Mouse (Mus musculus): Measurements from ENCODE around the gene Dnaja4. TPM values are rescaled to one million over a fixed set of nuclear protein-coding genes. Genes with fewer than 3 reads are reported as not detected.

Gene Dnaja4
- polyA plus RNA-seq, 1 experiment from 2014 or later: 7.0 TPM

DNA sequence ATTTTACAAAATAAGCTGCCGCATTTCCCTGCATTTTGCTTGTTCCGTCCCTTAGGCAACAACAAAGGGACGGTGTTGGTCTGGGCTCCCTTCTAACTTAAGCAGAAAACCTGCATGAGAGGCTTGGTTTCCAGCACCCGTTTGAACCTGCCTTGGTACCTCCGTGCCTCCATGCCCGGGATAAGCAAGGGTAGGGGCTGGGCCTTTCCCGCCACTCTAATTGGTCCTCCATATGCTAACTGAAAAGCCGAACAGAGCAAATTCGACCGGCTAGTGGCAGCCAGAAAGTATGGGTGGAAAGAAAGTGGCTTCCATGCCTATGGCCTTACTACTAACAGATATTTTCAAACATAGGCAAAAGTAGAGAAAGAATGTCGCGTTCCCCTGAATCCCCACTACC, 65.4 kb downstream of the Dnaja4 start:
- Histone ChIP-seq H3K27me3 (ENCODE audit: control insufficient read depth, insufficient read depth, low read depth, low read length) (peaks cover 42% of the 10 kb centered on the region), H3K4me3 (ENCODE audit: low read length) (peak overlapping the region; percentile 43; the same call in 1 of the 2 replicates)

DNA sequence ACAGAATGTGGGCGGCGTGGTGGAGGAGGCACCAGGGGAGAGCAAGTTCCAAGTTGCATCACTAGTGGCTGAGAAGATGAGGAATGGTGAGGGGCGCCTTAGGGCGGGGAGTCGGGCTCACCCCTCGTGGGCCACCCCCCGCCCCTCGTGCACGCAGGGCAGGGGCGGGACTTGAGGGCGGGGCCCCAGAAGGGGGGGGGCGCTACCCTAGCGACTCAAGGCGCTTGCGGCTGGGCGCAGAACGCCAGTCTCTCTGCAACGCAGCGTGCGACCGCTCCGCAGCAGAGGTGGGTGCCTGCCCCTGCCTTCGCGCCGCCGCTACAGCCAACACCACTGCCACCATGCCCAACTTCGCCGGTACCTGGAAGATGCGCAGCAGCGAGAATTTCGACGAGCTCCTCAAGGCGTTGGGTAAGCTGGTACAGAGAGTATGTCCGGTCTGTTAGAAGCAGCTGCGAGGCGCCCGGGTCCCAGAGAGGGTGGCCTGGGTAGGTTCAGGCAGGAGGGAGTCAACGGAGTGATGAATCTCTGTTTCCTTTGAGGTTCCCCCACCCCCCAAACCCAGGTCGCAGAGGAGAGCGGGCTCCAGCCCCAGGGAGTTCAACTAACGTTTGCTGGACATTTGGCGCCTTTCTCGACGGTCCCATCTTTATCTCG, 66.0 kb downstream of the Dnaja4 start, which contains the start of gene Crabp1:
Gene Crabp1, plus strand, starts transcription at position 188 of the 657 bp plus-strand sequence.
- peaks cover 42% of the 10 kb centered on the region for H3K27me3 ChIP-seq (ENCODE audit: control insufficient read depth, insufficient read depth, low read depth, low read length)
- no peaks in the 10 kb centered on the region for H3K36me3 ChIP-seq (ENCODE audit: control insufficient read depth, insufficient read depth, low read length)
- peak within 1 kb of the TSS; percentile 66 for H3K4me2 ChIP-seq (ENCODE audit: low read depth, low read length)
- H3K9me3 ChIP-seq (ENCODE audit: control insufficient read depth, low read length): no peaks in the 10 kb centered on the region
- no peak within 1 kb of the TSS for H3K27ac ChIP-seq (ENCODE audit: low read length)
- H3K4me3 ChIP-seq (ENCODE audit: low read length): peak within 1 kb of the TSS; percentile 43
- peaks cover 15% of the 10 kb centered on the region for H3K4me1 ChIP-seq (replicated peaks; ENCODE audit: control insufficient read depth, insufficient read depth, low read length)
- ATAC-seq (ENCODE audit: low read depth): peak; percentile 56
- peak within 1 kb of the TSS; percentile 40 for H3K9ac ChIP-seq (ENCODE audit: low read length)
- 1% methylated on average over 40 of the region's 45 CpGs for WGBS

More for the DNA sequence above, 65.4 kb downstream of the Dnaja4 start:
- WGBS: 26% methylated on average over 12 of the region's 12 CpGs
- Histone ChIP-seq H3K9me3 (ENCODE audit: control insufficient read depth, low read length) (no peaks in the 10 kb centered on the region), H3K4me2 (ENCODE audit: low read depth, low read length) (peak overlapping the region; percentile 66), H3K36me3 (ENCODE audit: control insufficient read depth, insufficient read depth, low read length) (no peaks in the 10 kb centered on the region), H3K4me1 (replicated peaks; ENCODE audit: control insufficient read depth, insufficient read depth, low read length) (peaks cover 17% of the 10 kb centered on the region), H3K27ac (ENCODE audit: low read length) (no peak overlapping the region), H3K9ac (ENCODE audit: low read length) (no peak overlapping the region)
- no peak for ATAC-seq (ENCODE audit: low read depth)

DNA sequence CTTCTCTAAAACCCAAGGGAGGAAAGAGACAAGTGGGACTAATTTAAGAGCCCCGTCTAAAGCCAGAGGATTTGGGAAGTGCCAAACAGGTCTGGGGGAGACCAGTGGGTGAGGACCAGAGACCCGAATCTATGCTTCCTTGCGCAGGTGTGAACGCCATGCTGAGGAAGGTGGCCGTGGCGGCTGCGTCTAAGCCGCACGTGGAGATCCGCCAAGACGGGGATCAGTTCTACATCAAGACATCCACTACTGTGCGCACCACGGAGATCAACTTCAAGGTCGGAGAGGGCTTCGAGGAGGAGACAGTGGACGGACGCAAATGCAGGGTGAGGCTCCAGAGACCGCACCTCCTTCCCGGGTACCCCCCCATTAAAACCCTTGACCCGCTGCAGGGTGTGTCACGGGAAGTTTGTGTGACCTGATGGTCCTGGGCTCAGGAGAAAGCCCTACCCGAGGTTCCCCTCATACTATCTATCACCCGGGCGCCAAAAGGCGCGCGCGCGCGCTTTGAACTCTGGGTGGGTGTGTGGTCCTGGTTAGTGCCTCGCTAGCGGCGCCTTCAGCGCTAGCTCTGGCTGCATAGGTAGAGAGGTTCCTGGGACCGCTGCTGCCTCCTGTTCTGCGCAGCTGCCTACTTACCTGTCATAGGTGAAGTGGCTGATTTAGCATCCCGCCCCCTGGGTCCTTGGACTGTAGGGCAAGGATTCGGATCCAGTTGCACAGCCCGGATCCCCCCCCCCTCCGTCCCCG, 66.8 kb downstream of the Dnaja4 start:
- H3K9ac ChIP-seq (ENCODE audit: low read length): no peak overlapping the region
- H3K27me3 ChIP-seq (ENCODE audit: control insufficient read depth, insufficient read depth, low read depth, low read length): peaks cover 42% of the 10 kb centered on the region
- no peak; the same call in 1 of the 2 replicates for ATAC-seq (ENCODE audit: low read depth)
- H3K36me3 ChIP-seq (ENCODE audit: control insufficient read depth, insufficient read depth, low read length): no peaks in the 10 kb centered on the region
- no peak overlapping the region for H3K27ac ChIP-seq (ENCODE audit: low read length)
- peak overlapping the region; percentile 66 for H3K4me2 ChIP-seq (ENCODE audit: low read depth, low read length)
- H3K4me1 ChIP-seq (replicated peaks; ENCODE audit: control insufficient read depth, insufficient read depth, low read length): peaks cover 13% of the 10 kb centered on the region
- H3K9me3 ChIP-seq (ENCODE audit: control insufficient read depth, low read length): no peaks in the 10 kb centered on the region
- H3K4me3 ChIP-seq (ENCODE audit: low read length): peak overlapping the region; percentile 43
- WGBS: under 1% methylated on average over 41 of the region's 41 CpGs

Small RNAs within 50 kb of the gene (microRNA-seq; reads per million reads assigned to microRNA genes)
- gene Mir5710: not detected

Other genes starting within 250 kb of the Dnaja4 start
- 2.2 and 3.1 TPM in 2 replicates for gene Dmxl2, start 197.2 kb upstream of the Dnaja4 start, polyA plus RNA-seq (2015; fragmentation: Nextera tagmentation; extraction: Ambion mirVana)
- not detected in 2 replicates for gene Sh2d7, start 159.9 kb upstream of the Dnaja4 start, polyA plus RNA-seq (2015; fragmentation: Nextera tagmentation; extraction: Ambion mirVana)
- gene Cib2, start 138.7 kb upstream of the Dnaja4 start, polyA plus RNA-seq (2015; fragmentation: Nextera tagmentation; extraction: Ambion mirVana): 9.7 and 10.2 TPM in 2 replicates
- gene Idh3a, start 112.5 kb upstream of the Dnaja4 start, polyA plus RNA-seq (2015; fragmentation: Nextera tagmentation; extraction: Ambion mirVana): 96.5 and 100 TPM in 2 replicates
- gene Acsbg1, start 37.0 kb upstream of the Dnaja4 start, polyA plus RNA-seq (2015; fragmentation: Nextera tagmentation; extraction: Ambion mirVana): 0.43 and 0.67 TPM in 2 replicates
- 139 and 146 TPM in 2 replicates for gene Wdr61, start 35.6 kb downstream of the Dnaja4 start, polyA plus RNA-seq (2015; fragmentation: Nextera tagmentation; extraction: Ambion mirVana)
- gene Crabp1, start 65.9 kb downstream of the Dnaja4 start, polyA plus RNA-seq (2015; fragmentation: Nextera tagmentation; extraction: Ambion mirVana): 14.9 and 15.4 TPM in 2 replicates
- gene Ireb2, start 164.9 kb downstream of the Dnaja4 start, polyA plus RNA-seq (2015; fragmentation: Nextera tagmentation; extraction: Ambion mirVana): 29.7 and 32.1 TPM in 2 replicates
- gene Hykk, start 218.4 kb downstream of the Dnaja4 start, polyA plus RNA-seq (2015; fragmentation: Nextera tagmentation; extraction: Ambion mirVana): 4.2 and 4.7 TPM in 2 replicates